Mouse (Mus musculus): ENCODE results near the gene Dock10.

Gene Dock10

DNA sequence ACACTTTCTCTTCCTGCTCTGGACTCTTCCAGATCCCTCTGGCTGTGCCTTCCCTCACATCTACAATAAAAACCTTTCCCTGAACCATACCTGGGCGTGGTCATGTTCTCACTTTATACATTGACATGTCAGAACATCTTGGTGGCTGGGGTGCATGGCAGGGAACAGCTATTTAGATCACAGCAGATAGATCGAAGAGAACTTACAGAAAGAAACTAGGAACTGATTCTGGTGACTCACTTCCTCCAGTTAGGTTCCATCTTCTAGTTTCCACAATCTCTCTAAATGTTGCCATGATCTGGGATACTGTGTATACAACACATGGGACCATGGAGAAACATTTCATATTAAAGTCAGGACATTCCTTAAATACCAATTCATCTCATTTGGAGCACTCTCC lies 304.4 kb downstream of the Dock10 start:
- DNase-seq = no peak

GRCm38 (mm10) chr1:80451914-80452549 lies 306.3 kb downstream of the Dock10 start:
- DNase-seq = no peak
